Mouse (Mus musculus) cerebellum, adult (tissue): Measurements from ENCODE around the gene Plce1.

ENCODE experiments used
- ATAC-seq: cut with Nextera tagmentation; 2 replicates; pipeline ENCODE4 v1.9.2; 2017; ENCODE audit warnings: mild to moderate bottlenecking, moderate library complexity, mixed read lengths; ENCODE audit not compliant: insufficient number of reproducible peaks, low FRiP score, low TSS enrichment

Plce1 gene

GRCm38 (mm10) chr19:38480731-38481621, at the start of gene Plce1:
Gene Plce1, plus strand, starts transcription at chr19:38481109.
- 0 out of 2 replicates have a peak, but pooled peaks have one; percentile 29 for ATAC-seq

- no peak for ATAC-seq
Measured at GRCm38 (mm10) chr19:38431326-38431725, 49.6 kb upstream of the Plce1 start.

GRCm38 (mm10) chr19:38432021-38432420, 48.9 kb upstream of the Plce1 start:
- no peak for ATAC-seq

GRCm38 (mm10) chr19:38433381-38433780, 47.5 kb upstream of the Plce1 start:
- no peak for ATAC-seq

GRCm38 (mm10) chr19:38435221-38435620, 45.7 kb upstream of the Plce1 start:
- no peak for ATAC-seq

- ATAC-seq: no peak
Measured at GRCm38 (mm10) chr19:38441860-38442259, 39.0 kb upstream of the Plce1 start.

- no peak for ATAC-seq
Measured at GRCm38 (mm10) chr19:38445758-38446157, 35.2 kb upstream of the Plce1 start.

- no peak for ATAC-seq
Measured at GRCm38 (mm10) chr19:38455228-38455627, 25.7 kb upstream of the Plce1 start.

GRCm38 (mm10) chr19:38458996-38459395, 21.9 kb upstream of the Plce1 start:
- ATAC-seq: no peak

GRCm38 (mm10) chr19:38460696-38461095, 20.2 kb upstream of the Plce1 start:
- ATAC-seq: no peak

GRCm38 (mm10) chr19:38470257-38470893, 10.5 kb upstream of the Plce1 start:
- no peak for ATAC-seq

GRCm38 (mm10) chr19:38475394-38475793, 5.5 kb upstream of the Plce1 start:
- no peak for ATAC-seq

GRCm38 (mm10) chr19:38478286-38478685, 2.6 kb upstream of the Plce1 start:
- ATAC-seq: no peak

- ATAC-seq: no peak
Measured at GRCm38 (mm10) chr19:38478948-38479347, 2.0 kb upstream of the Plce1 start.

GRCm38 (mm10) chr19:38479473-38479872, 1.4 kb upstream of the Plce1 start:
- ATAC-seq: no peak

- no peak for ATAC-seq
Measured at GRCm38 (mm10) chr19:38480156-38480720, 671 bp upstream of the Plce1 start.

- no peak for ATAC-seq
Measured at GRCm38 (mm10) chr19:38481906-38482305, 997 bp downstream of the Plce1 start.

GRCm38 (mm10) chr19:38482406-38483181, 1.7 kb downstream of the Plce1 start:
- no peak for ATAC-seq

- no peak for ATAC-seq
Measured at GRCm38 (mm10) chr19:38485779-38486555, 5.1 kb downstream of the Plce1 start.

GRCm38 (mm10) chr19:38487501-38487900, 6.6 kb downstream of the Plce1 start:
- no peak for ATAC-seq
